Mouse (Mus musculus) heart, postnatal 0 days (tissue): ENCODE measurements around the gene Capzb.

Experiments used
- CTCF ChIP-seq: IDR thresholded peaks from 2 replicates; pipeline ENCODE4 v1.5.1; 2016; ENCODE audit warnings: antibody characterized with exemption, control low read depth, low read depth
- EP300 ChIP-seq: IDR thresholded peaks from 2 replicates; pipeline ENCODE4 v1.6.1; 2016; ENCODE audit warnings: antibody characterized with exemption, low read depth

DNA sequence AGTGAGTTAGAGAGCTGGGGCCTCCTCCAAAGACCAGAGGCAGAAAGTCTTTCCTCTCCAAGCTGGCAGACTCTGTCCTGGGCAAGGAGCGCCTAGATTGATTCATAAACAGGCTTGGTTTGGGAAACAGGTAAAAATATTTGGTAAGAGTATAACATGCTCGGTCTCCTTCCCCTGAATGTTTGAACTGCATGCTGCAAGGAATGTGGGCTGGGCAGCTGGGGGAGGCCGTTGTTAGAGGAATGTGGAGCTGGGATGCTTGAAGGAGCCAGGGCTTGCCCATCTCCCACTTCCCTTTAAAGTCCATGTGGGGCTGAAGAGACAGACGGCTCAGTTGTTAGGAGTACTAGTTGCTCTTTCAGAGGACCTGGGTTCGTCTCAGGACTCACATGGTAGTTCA, 57.3 kb downstream of the Capzb start:
- TF ChIP-seq CTCF (no peak), EP300 (no peak)
